Mouse (Mus musculus): Measurements from ENCODE around the gene Flt3.

Gene Flt3

DNA sequence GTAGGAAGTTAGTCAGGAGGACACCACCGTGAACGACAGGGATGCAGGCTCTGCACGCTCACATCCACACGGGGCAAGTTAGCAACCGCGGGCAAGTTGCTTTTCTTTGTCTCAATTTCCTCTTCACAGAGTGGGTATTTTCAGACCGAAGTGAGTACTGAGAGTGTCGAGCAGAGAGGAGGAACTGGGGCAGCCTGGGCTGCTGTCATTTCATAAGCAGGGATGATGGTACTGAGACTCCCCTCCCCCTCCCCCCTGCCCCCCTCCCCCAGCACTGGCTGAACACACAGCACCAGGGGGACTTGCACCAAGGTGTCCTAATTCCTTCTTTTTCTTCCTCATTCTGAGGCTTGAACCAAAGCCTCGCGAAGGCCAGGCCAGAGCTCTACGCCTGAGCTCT is 60.7 kb downstream of the Flt3 start:
- Histone ChIP-seq H3K4me1 (replicated peaks; ENCODE audit: low read depth, low read length) (peaks cover 15% of the 10 kb centered on the region), H3K27me3 (ENCODE audit: insufficient read depth, low read length) (peaks cover 20% of the 10 kb centered on the region; the same call in 1 of the 2 replicates), H3K9me3 (ENCODE audit: low read length) (no peaks in the 10 kb centered on the region), H3K4me3 (replicated peaks; ENCODE audit: low read length) (no peak overlapping the region), H3K36me3 (ENCODE audit: insufficient read depth, low read length) (no peaks in the 10 kb centered on the region)
- TF ChIP-seq NANOG (IDR thresholded peaks at IDR 0.05; ENCODE audit: borderline replicate concordance, low read length) (no peak), POU5F1 (IDR thresholded peaks at IDR 0.05; ENCODE audit: borderline replicate concordance, low read length) (no peak), CTCF (conservative IDR thresholded peaks at IDR 0.05; ENCODE audit: low read length) (no peak)

GRCm38 (mm10) chr5:147338967-147339366 is 61.3 kb downstream of the Flt3 start:
- peaks cover 13% of the 10 kb centered on the region for H3K4me1 ChIP-seq (replicated peaks; ENCODE audit: low read depth, low read length)

DNA sequence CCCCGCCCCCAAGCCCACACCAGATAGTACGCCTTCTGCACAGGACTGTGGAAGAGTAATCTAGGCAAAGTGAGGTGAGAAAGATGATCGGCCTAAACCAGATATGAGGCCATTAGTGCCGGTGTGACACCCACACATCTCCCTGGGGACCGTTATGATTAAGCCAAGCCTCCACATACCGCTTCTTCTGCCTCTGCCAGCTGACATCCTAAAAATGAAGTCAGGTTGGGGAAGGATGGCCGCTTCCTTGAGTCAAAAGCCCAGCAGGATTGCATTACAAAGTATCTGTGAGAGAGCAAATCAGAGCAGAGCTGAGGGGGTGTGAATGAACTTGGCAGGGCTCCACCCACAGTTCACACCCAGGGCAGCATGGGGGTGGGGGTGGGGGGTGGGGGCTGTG is 67.6 kb downstream of the Flt3 start:
- Histone ChIP-seq H3K36me3 (ENCODE audit: insufficient read depth, low read length) (no peaks in the 10 kb centered on the region), H3K9me3 (ENCODE audit: low read length) (no peaks in the 10 kb centered on the region), H3K4me3 (replicated peaks; ENCODE audit: low read length) (no peak overlapping the region), H3K4me1 (replicated peaks; ENCODE audit: low read depth, low read length) (peaks cover 20% of the 10 kb centered on the region), H3K27me3 (ENCODE audit: insufficient read depth, low read length) (peaks cover 6% of the 10 kb centered on the region; the same call in 1 of the 2 replicates)
- no peak for TF ChIP-seq POU5F1 (IDR thresholded peaks at IDR 0.05; ENCODE audit: borderline replicate concordance, low read length)

More at GRCm38 (mm10) chr5:147338967-147339366, 61.3 kb downstream of the Flt3 start:
- H3K4me3 ChIP-seq (replicated peaks; ENCODE audit: low read length), result no peak overlapping the region
- H3K9me3 ChIP-seq (ENCODE audit: low read length), result no peaks in the 10 kb centered on the region
- peaks cover 21% of the 10 kb centered on the region; the same call in 1 of the 2 replicates for H3K27me3 ChIP-seq (ENCODE audit: insufficient read depth, low read length)
- no peak for TF ChIP-seq CTCF (conservative IDR thresholded peaks at IDR 0.05; ENCODE audit: low read length)
- no peak for TF ChIP-seq NANOG (IDR thresholded peaks at IDR 0.05; ENCODE audit: borderline replicate concordance, low read length)
- no peak for TF ChIP-seq POU5F1 (IDR thresholded peaks at IDR 0.05; ENCODE audit: borderline replicate concordance, low read length)
- H3K36me3 ChIP-seq (ENCODE audit: insufficient read depth, low read length), result no peaks in the 10 kb centered on the region

- H3K4me3 ChIP-seq (replicated peaks; ENCODE audit: low read length), result no peak overlapping the region
- peaks cover 20% of the 10 kb centered on the region for H3K4me1 ChIP-seq (replicated peaks; ENCODE audit: low read depth, low read length)
- no peaks in the 10 kb centered on the region for H3K36me3 ChIP-seq (ENCODE audit: insufficient read depth, low read length)
- H3K9me3 ChIP-seq (ENCODE audit: low read length), result no peaks in the 10 kb centered on the region
- H3K27me3 ChIP-seq (ENCODE audit: insufficient read depth, low read length), result peaks cover 12% of the 10 kb centered on the region
- TF ChIP-seq NANOG (IDR thresholded peaks at IDR 0.05; ENCODE audit: borderline replicate concordance, low read length) (no peak), POU5F1 (IDR thresholded peaks at IDR 0.05; ENCODE audit: borderline replicate concordance, low read length) (no peak), CTCF (conservative IDR thresholded peaks at IDR 0.05; ENCODE audit: low read length) (peak; percentile 85)
Observed at GRCm38 (mm10) chr5:147331547-147331946, 68.7 kb downstream of the Flt3 start.

GRCm38 (mm10) chr5:147329946-147330345 is 70.3 kb downstream of the Flt3 start:
- H3K4me1 ChIP-seq (replicated peaks; ENCODE audit: low read depth, low read length), result peaks cover 30% of the 10 kb centered on the region
- H3K27me3 ChIP-seq (ENCODE audit: insufficient read depth, low read length), result peaks cover 16% of the 10 kb centered on the region
- H3K4me3 ChIP-seq (replicated peaks; ENCODE audit: low read length), result no peak overlapping the region
- H3K9me3 ChIP-seq (ENCODE audit: low read length), result no peaks in the 10 kb centered on the region
- H3K36me3 ChIP-seq (ENCODE audit: insufficient read depth, low read length), result no peaks in the 10 kb centered on the region
- TF ChIP-seq NANOG (IDR thresholded peaks at IDR 0.05; ENCODE audit: borderline replicate concordance, low read length), result no peak
- no peak for TF ChIP-seq CTCF (conservative IDR thresholded peaks at IDR 0.05; ENCODE audit: low read length)
- TF ChIP-seq POU5F1 (IDR thresholded peaks at IDR 0.05; ENCODE audit: borderline replicate concordance, low read length), result no peak

DNA sequence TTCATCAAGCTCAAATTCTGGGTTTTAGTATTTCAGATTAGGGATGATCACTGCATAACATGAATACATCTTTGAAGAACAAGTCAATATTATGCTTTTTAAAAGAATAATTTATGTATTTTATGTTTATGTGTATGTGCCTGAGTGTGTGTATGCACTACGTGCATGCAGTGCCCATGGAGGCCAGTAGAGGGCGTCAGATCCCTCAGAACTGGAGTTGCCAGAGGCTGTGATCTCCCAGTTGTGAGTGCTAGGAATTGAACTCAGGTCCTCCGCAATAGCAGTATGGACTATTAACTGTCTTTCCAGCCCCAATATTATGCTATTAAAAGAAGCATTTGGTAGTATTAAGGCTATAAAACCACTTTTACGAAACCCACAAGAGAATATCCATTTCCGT is 72.7 kb downstream of the Flt3 start:
- Histone ChIP-seq H3K4me3 (replicated peaks; ENCODE audit: low read length) (no peak overlapping the region), H3K4me1 (replicated peaks; ENCODE audit: low read depth, low read length) (peaks cover 21% of the 10 kb centered on the region), H3K9me3 (ENCODE audit: low read length) (no peaks in the 10 kb centered on the region), H3K36me3 (ENCODE audit: insufficient read depth, low read length) (no peaks in the 10 kb centered on the region), H3K27me3 (ENCODE audit: insufficient read depth, low read length) (peaks cover 15% of the 10 kb centered on the region)
- no peak for TF ChIP-seq NANOG (IDR thresholded peaks at IDR 0.05; ENCODE audit: borderline replicate concordance, low read length)
- TF ChIP-seq CTCF (conservative IDR thresholded peaks at IDR 0.05; ENCODE audit: low read length), result peak; percentile 87
- TF ChIP-seq POU5F1 (IDR thresholded peaks at IDR 0.05; ENCODE audit: borderline replicate concordance, low read length), result no peak

DNA sequence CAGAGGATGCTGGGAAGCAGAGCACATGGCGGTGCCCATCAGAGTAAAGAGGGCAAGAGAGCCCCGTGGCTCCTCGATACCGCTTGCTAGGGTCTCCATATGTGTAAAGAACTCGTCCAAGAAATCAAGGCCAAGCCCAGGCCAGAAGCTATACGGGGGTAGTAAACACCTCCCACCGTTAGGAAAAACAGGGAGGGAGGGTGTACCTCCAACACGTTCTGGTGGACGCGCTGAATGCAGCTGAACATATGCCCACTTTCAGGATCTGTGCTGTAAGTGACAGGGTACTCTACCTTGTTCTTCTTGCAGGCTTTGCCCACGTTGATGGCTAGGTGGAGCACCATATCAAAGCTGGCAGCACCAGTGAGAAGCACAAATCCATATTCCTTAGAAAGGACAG is 74.4 kb downstream of the Flt3 start:
- H3K4me3 ChIP-seq (replicated peaks; ENCODE audit: low read length), result no peak overlapping the region
- no peaks in the 10 kb centered on the region for H3K36me3 ChIP-seq (ENCODE audit: insufficient read depth, low read length)
- peaks cover 32% of the 10 kb centered on the region for H3K27me3 ChIP-seq (ENCODE audit: insufficient read depth, low read length)
- H3K9me3 ChIP-seq (ENCODE audit: low read length), result no peaks in the 10 kb centered on the region
- H3K4me1 ChIP-seq (replicated peaks; ENCODE audit: low read depth, low read length), result peaks cover 11% of the 10 kb centered on the region; the same call in 1 of the 2 replicates
- TF ChIP-seq POU5F1 (IDR thresholded peaks at IDR 0.05; ENCODE audit: borderline replicate concordance, low read length), result no peak
- TF ChIP-seq CTCF (conservative IDR thresholded peaks at IDR 0.05; ENCODE audit: low read length), result no peak
- TF ChIP-seq NANOG (IDR thresholded peaks at IDR 0.05; ENCODE audit: borderline replicate concordance, low read length), result no peak

- no peak overlapping the region for H3K4me3 ChIP-seq (replicated peaks; ENCODE audit: low read length)
- H3K4me1 ChIP-seq (replicated peaks; ENCODE audit: low read depth, low read length), result peaks cover 10% of the 10 kb centered on the region; the same call in 1 of the 2 replicates
- TF ChIP-seq CTCF (conservative IDR thresholded peaks at IDR 0.05; ENCODE audit: low read length), result peak; percentile 78
- no peak for TF ChIP-seq POU5F1 (IDR thresholded peaks at IDR 0.05; ENCODE audit: borderline replicate concordance, low read length)
- no peaks in the 10 kb centered on the region for H3K36me3 ChIP-seq (ENCODE audit: insufficient read depth, low read length)
- peaks cover 44% of the 10 kb centered on the region for H3K27me3 ChIP-seq (ENCODE audit: insufficient read depth, low read length)
- H3K9me3 ChIP-seq (ENCODE audit: low read length), result no peaks in the 10 kb centered on the region
Observed at GRCm38 (mm10) chr5:147323237-147323917, 76.9 kb downstream of the Flt3 start.

DNA sequence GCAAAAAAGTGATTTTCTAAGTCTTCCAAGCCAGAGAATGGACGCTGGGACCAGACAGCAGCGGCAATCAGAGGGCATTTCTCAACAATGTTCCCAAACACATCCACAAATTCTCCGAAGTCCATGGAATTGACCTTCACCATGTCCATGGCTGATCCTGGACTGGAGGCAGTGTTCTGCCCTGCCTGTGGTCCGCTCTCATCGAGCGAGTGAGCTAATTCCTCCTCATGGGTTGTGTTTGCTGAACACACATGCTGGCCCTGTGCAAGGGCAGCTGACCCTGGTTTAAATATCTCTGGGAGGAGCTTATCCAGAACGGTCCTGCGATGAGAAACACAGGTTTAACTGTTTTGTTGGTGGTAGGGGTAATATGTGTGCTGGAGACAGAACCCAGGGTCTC is 78.1 kb downstream of the Flt3 start, which contains the start of gene Urad:
Urad (minus strand) TSS at position 258 of the 400 bp plus-strand sequence.
- TF ChIP-seq NANOG (IDR thresholded peaks at IDR 0.05; ENCODE audit: borderline replicate concordance, low read length), result no peak
- no peak for TF ChIP-seq CTCF (conservative IDR thresholded peaks at IDR 0.05; ENCODE audit: low read length)
- no peak for TF ChIP-seq POU5F1 (IDR thresholded peaks at IDR 0.05; ENCODE audit: borderline replicate concordance, low read length)
- H3K4me1 ChIP-seq (replicated peaks; ENCODE audit: low read depth, low read length), result peaks cover 12% of the 10 kb centered on the region; the same call in 1 of the 2 replicates
- peaks cover 56% of the 10 kb centered on the region for H3K27me3 ChIP-seq (ENCODE audit: insufficient read depth, low read length)
- H3K36me3 ChIP-seq (ENCODE audit: insufficient read depth, low read length), result no peaks in the 10 kb centered on the region
- H3K4me3 ChIP-seq (replicated peaks; ENCODE audit: low read length), result no peak within 1 kb of the TSS
- no peaks in the 10 kb centered on the region for H3K9me3 ChIP-seq (ENCODE audit: low read length)

All from E14TG2a.4 (cell line).